Mouse (Mus musculus) cerebellum, adult 9-11 months (tissue): Measurements from ENCODE around the gene Nlrp4c.
"Not testable (repeated sequence)": the region's sequence is repeated elsewhere in the genome, so short reads cannot be mapped to it uniquely, and the experiment has no call there.

ENCODE experiments used
- DNase-seq: peaks from one replicate; pipeline ENCODE4 v3.0.0; 2022

Gene Nlrp4c

GRCm38 (mm10) chr7:6044861-6045260 is at the start of gene Nlrp4c:
TSS of gene Nlrp4c (plus strand) at chr7:6045161.
- no peak for DNase-seq

- DNase-seq = no peak
These were observed 34.1 kb upstream of the Nlrp4c start, which contains the start of gene Vmn1r65 for GRCm38 (mm10) chr7:6010910-6011309. TSS of gene Vmn1r65 (minus strand) at chr7:6011010.

GRCm38 (mm10) chr7:6119501-6119900 is 74.5 kb downstream of the Nlrp4c start:
- DNase-seq = no peak

- not testable (repeated sequence) for DNase-seq
These were observed 75.1 kb downstream of the Nlrp4c start for GRCm38 (mm10) chr7:6120104-6120503.

- DNase-seq = not testable (repeated sequence)
These were observed 76.2 kb downstream of the Nlrp4c start for GRCm38 (mm10) chr7:6121128-6121527.

GRCm38 (mm10) chr7:6126690-6127448 is 81.9 kb downstream of the Nlrp4c start:
- DNase-seq = peak; percentile 82

GRCm38 (mm10) chr7:6130346-6130745 is 85.4 kb downstream of the Nlrp4c start:
- DNase-seq = no peak

GRCm38 (mm10) chr7:6132646-6133045 is 87.7 kb downstream of the Nlrp4c start:
- no peak for DNase-seq

- DNase-seq = no peak
These were observed 91.5 kb downstream of the Nlrp4c start for GRCm38 (mm10) chr7:6136497-6136896.

- no peak for DNase-seq
These were observed 94.3 kb downstream of the Nlrp4c start for GRCm38 (mm10) chr7:6139295-6139694.

- DNase-seq = no peak
These were observed 99.1 kb downstream of the Nlrp4c start for GRCm38 (mm10) chr7:6143991-6144531.

- DNase-seq = no peak
These were observed 100.6 kb downstream of the Nlrp4c start for GRCm38 (mm10) chr7:6145423-6146188.

GRCm38 (mm10) chr7:6146194-6146981 is 101.4 kb downstream of the Nlrp4c start:
- DNase-seq = no peak

- no peak for DNase-seq
These were observed 102.0 kb downstream of the Nlrp4c start for GRCm38 (mm10) chr7:6146982-6147325.

GRCm38 (mm10) chr7:6147688-6148087 is 102.7 kb downstream of the Nlrp4c start:
- DNase-seq = no peak

GRCm38 (mm10) chr7:6151266-6151665 is 106.3 kb downstream of the Nlrp4c start:
- DNase-seq = no peak

- DNase-seq = no peak
These were observed 107.1 kb downstream of the Nlrp4c start for GRCm38 (mm10) chr7:6152036-6152435.

- DNase-seq = peak; percentile 29
These were observed 108.2 kb downstream of the Nlrp4c start for GRCm38 (mm10) chr7:6153131-6153530.

GRCm38 (mm10) chr7:6154164-6154563 is 109.2 kb downstream of the Nlrp4c start:
- no peak for DNase-seq
